Mouse (Mus musculus) small intestine, adult 2 months (tissue): Measurements from ENCODE around the gene Zfp39. TPM values are rescaled to one million over a fixed set of nuclear protein-coding genes. Genes with fewer than 3 reads are reported as not detected.

ENCODE experiments used
- H3K27ac ChIP-seq: fragments of 200-500 bp; 2 replicates; pipeline ENCODE4 v1.5.1; 2012; ENCODE audit warnings: low read depth, low read length, control low read depth, inconsistent platforms; ENCODE audit not compliant: insufficient read depth
- H3K27me3 ChIP-seq: fragments of 200-500 bp; 2 replicates; pipeline ENCODE4 v1.6.1; 2012; ENCODE audit warnings: mild to moderate bottlenecking, moderate library complexity, low read length, inconsistent platforms; ENCODE audit not compliant: control insufficient read depth, insufficient read depth
- H3K36me3 ChIP-seq: fragments of 200-500 bp; 2 replicates; pipeline ENCODE4 v1.6.1; 2012; ENCODE audit warnings: mild to moderate bottlenecking, low read length, control low read depth, inconsistent platforms; ENCODE audit not compliant: control insufficient read depth, insufficient read depth
- H3K4me1 ChIP-seq: fragments of 200-500 bp; 2 replicates; pipeline ENCODE4 v1.6.1; 2012; ENCODE audit warnings: low read length, inconsistent platforms, mixed read lengths; ENCODE audit not compliant: control insufficient read depth, insufficient read depth, insufficient read length
- H3K4me3 ChIP-seq: fragments of 200-500 bp; 2 replicates; pipeline ENCODE4 v1.5.1; 2012; ENCODE audit warnings: low read depth, mild to moderate bottlenecking, control low read depth, inconsistent platforms, low read length, moderate library complexity
- CTCF ChIP-seq: fragments of 200-500 bp; IDR thresholded peaks from 2 replicates; pipeline ENCODE4 v1.5.1; 2012; ENCODE audit warnings: low read depth, mild to moderate bottlenecking, control low read depth, inconsistent platforms, low read length, moderate library complexity, mixed read lengths; ENCODE audit not compliant: insufficient replicate concordance, insufficient read length; ENCODE audit errors: extremely low read depth
- POLR2A ChIP-seq: fragments of 200-500 bp; IDR thresholded peaks from 2 replicates; pipeline ENCODE4 v1.6.1; 2012; ENCODE audit warnings: low read depth, mild to moderate bottlenecking, control low read depth, inconsistent platforms, low read length, moderate library complexity
- WGBS: fragments of 180-500 bp; shearing (Covaris S2); methylation state at CpG from one replicate; pipeline ENCODE4 v1.1.7; 2018; 5-methylcytosine and 5-hydroxymethylcytosine counted together
- polyA plus RNA-seq: library from polyadenylated mRNA; depleted of rRNA; stranded (reverse); fragments of >200 nt; gene quantifications from 2 replicates; pipeline ENCODE4 v1.2.3, GENCODE M21; 2012

Gene Zfp39
- polyA plus RNA-seq, 1 experiment: 0.29 TPM

DNA sequence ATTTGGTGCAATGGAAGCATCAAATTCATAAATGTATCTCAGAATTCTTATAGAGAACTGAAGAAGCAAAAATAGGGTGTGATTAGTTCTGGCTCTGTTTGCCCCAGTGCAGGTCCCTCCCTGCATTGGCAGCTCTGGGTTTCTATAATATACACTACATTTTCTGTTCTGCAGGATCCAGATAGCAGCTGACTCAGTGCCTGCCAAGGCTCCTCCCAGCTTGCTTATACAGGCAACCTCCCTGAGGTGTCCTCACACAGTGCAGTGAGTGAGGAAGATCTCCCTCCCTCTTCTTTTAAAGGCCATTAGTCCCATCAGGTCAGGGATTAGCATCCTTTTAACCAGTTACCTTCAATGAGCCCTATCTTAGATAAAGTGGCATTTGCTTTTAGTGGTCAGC is 2.9 kb downstream of the Zfp39 start:
- H3K36me3 ChIP-seq: peaks cover 17% of the 10 kb centered on the region
- TF ChIP-seq CTCF: no peak
- no peak for TF ChIP-seq POLR2A
- H3K4me1 ChIP-seq: peaks cover 2% of the 10 kb centered on the region
- H3K4me3 ChIP-seq: no peak overlapping the region
- no peaks in the 10 kb centered on the region for H3K27me3 ChIP-seq
- H3K27ac ChIP-seq: no peak overlapping the region

DNA sequence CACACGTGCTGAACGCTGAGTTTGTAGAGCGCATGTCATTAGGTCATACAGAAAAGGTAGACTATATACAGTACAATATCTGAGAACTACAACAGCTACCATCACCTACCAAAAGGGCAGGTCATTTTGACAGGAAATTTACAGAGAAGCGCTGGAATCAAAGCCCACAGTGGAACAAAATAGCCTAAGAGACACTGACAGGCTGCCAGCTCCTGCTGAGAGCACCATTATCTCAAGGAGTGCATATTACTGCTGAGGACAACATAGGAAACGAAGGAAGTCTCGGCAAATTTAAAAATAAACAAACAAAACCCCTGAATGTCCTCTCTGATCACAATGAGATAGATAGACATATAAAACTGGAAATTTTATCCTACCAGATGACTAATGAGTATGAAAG is 6.5 kb downstream of the Zfp39 start:
- Histone ChIP-seq H3K27me3 (no peaks in the 10 kb centered on the region), H3K4me3 (no peak overlapping the region), H3K27ac (no peak overlapping the region), H3K4me1 (no peaks in the 10 kb centered on the region; the same call in 1 of the 2 replicates), H3K36me3 (peaks cover 26% of the 10 kb centered on the region)
- TF ChIP-seq POLR2A (no peak), CTCF (no peak)
- WGBS: 84% methylated on average over 6 of the region's 6 CpGs

DNA sequence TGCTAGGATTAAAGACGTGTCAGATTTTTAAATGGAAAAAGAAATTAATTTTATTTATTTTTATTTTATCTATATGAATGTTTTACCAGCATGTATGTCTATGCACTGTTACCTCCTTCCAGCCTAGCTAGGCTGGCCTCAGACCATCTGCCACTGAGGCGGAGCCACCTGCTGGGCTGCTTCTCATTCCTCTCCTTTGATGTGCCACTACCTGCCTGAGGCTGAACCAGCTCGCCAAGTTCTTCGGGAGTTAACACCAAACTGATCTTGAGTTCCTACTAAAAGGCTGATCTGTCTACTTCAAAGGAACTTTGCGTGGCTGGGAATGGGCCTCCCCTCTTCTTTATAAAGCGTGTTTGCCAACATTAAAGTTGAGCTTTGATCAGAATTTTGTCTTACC is 9.6 kb downstream of the Zfp39 start:
- no peak for TF ChIP-seq POLR2A
- no peak for TF ChIP-seq CTCF
- H3K27ac ChIP-seq: no peak overlapping the region
- no peaks in the 10 kb centered on the region for H3K4me1 ChIP-seq
- H3K4me3 ChIP-seq: no peak overlapping the region
- H3K36me3 ChIP-seq: peaks cover 41% of the 10 kb centered on the region
- H3K27me3 ChIP-seq: no peaks in the 10 kb centered on the region
- WGBS: 81% methylated on average over 6 of the region's 6 CpGs

DNA sequence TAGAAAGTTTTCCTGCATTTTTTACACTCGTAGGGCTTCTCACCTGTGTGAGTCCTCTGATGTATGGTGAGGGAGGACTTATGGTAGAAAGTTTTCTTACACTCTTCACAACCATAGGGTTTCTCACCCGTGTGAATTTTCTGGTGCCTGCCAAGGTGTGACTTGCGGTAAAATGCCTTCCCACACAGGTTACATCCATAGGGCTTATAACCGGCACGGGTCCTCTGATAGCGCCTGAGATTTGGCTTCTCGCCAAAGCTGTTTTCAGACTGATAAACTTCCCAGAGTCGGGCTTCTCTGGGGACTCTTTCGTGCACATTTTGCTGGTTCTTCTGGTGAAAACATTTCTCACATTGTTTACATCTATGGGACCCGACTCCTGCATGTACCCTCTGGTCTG is 13.5 kb downstream of the Zfp39 start:
- WGBS: 67% methylated on average over 10 of the region's 10 CpGs
- TF ChIP-seq CTCF (no peak), POLR2A (no peak)
- Histone ChIP-seq H3K27me3 (no peaks in the 10 kb centered on the region), H3K4me3 (no peak overlapping the region), H3K27ac (no peak overlapping the region), H3K4me1 (no peaks in the 10 kb centered on the region), H3K36me3 (peaks cover 28% of the 10 kb centered on the region)

DNA sequence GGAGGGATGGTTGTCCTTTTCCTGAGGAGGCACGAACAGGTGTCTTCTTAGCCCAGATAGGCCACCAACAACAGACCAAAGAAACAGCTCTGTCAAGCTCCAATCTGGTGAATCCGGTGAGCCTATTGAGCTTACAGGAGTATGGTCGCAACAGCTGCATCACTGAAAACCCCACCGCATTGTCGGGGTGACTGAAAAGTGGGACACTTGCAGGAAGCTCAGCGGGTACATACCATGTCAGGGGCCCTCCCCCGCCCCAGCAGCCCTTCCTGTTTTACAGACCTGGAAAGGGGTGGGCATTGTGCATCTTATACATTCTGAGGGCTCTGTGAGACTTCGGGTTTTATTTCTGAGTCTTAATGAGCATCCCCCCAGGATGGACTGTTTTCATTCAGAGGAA is 20.3 kb downstream of the Zfp39 start:
- Histone ChIP-seq H3K4me1 (no peaks in the 10 kb centered on the region), H3K36me3 (peaks cover 21% of the 10 kb centered on the region), H3K27me3 (no peaks in the 10 kb centered on the region), H3K4me3 (no peak overlapping the region), H3K27ac (no peak overlapping the region)
- TF ChIP-seq POLR2A (no peak), CTCF (no peak)
- whole genome bisulfite sequencing: 80% methylated on average over 8 of the region's 8 CpGs

DNA sequence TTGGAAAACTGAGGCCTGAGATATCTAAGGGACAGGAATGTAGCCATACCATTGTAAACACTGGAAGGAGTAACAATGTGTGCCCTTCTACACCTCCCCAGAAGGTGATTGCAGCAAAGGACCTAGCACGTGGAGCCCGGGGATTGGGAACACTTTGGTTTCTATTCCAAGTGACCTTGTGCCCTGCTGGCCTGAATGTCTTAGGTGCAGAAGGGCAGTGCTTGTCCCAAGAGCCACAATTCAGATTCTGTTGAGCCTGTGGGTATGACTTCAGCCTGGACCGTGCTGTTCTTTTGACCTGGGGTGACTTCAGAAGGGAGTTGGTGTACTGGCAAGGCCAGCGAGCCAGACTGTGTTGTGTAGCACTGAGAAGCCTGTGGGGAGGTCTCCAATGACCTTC is 33.1 kb downstream of the Zfp39 start:
- TF ChIP-seq POLR2A (no peak), CTCF (no peak)
- H3K27me3 ChIP-seq: no peaks in the 10 kb centered on the region
- 78% methylated on average over 4 of the region's 4 CpGs for WGBS
- H3K4me3 ChIP-seq: no peak overlapping the region
- H3K4me1 ChIP-seq: peaks cover 2% of the 10 kb centered on the region; the same call in 1 of the 2 replicates
- H3K36me3 ChIP-seq: 0 out of 2 replicates have a peak, but pooled peaks cover 5% of the 10 kb centered on the region
- H3K27ac ChIP-seq: no peak overlapping the region

DNA sequence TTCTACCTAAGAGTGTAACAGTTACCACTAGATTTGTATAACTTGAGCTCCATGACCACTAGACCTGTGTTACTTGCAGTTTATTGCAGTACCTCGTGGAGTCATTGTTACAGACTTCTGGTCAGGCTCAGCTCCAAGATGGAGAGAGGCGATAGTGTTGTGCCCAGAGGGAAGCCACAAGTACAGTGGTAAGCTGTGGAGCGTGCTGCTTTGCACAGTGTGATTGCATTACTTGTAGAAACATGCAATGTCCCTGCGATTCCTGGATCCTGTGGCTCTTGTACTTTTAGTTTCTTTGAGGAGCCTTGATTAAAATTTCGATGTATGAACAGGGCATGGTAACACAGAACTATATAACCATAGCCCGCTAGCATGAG is 36.1 kb downstream of the Zfp39 start:
- Histone ChIP-seq H3K4me3 (no peak overlapping the region), H3K36me3 (0 out of 2 replicates have a peak, but pooled peaks cover 3% of the 10 kb centered on the region), H3K27ac (no peak overlapping the region), H3K4me1 (peaks cover 2% of the 10 kb centered on the region; the same call in 1 of the 2 replicates), H3K27me3 (no peaks in the 10 kb centered on the region)
- 70% methylated on average over 6 of the region's 6 CpGs for WGBS
- TF ChIP-seq POLR2A: no peak
- no peak for TF ChIP-seq CTCF

DNA sequence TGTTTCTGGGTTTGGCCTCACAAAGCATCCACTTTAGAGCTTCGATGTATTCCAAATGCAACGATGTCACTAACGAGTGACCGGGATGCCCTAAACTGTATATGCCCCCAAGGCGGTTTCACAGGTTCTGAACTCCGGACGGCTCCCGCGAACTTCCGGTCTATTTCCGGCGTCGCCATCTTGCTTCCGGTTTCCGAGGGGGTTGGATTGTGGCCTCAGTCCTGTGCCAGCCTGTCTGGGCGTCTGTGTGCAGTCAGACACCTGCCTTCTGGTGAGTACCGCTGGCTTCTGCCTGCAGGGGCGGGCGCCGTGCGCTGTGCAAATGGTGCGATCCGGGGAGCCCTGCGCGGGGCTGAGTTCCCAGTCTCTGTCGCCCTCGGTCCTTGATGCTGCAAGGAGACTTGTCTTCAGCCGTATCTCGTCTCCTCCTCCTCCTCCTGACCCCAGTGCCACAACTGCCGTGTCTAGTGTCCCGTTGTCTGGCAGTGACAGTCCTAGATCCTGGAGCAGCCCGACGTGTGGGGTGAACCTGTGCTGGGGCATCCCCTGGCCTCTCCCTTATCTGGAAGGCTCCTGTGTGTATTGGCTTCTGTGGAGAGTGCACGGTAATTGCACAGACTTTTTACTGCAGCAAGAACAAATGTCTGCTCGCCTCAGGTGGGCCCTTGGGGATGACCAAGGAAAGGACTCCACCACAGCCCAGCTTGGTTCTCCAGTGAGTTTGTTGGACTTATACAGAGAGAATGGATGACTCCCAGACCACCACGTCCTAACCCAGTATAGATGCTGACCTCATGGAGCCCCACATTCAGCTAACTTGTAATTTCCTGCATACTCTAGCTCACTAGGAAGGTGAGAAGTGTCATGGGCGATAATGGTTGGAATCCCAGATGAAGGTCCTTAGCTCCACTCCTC is 36.7 kb downstream of the Zfp39 start, which contains the start of gene 2810021J22Rik:
TSS of gene 2810021J22Rik (plus strand) at position 178 of the 915 bp plus-strand sequence.
- TF ChIP-seq CTCF: no peak
- peak; percentile 60 for TF ChIP-seq POLR2A
- WGBS: 2% methylated on average over 37 of the region's 37 CpGs

More for the DNA sequence above, 36.7 kb downstream of the Zfp39 start, which contains the start of gene 2810021J22Rik:
- peaks cover 2% of the 10 kb centered on the region; the same call in 1 of the 2 replicates for H3K4me1 ChIP-seq
- 0 out of 2 replicates have a peak, but pooled peaks cover 3% of the 10 kb centered on the region for H3K36me3 ChIP-seq
- H3K4me3 ChIP-seq: peak within 1 kb of the TSS; percentile 64
- 0 out of 2 replicates have a peak within 1 kb of the TSS, but pooled peaks have one; percentile 2 for H3K27ac ChIP-seq
- no peaks in the 10 kb centered on the region for H3K27me3 ChIP-seq
